In the genomic region with DNA sequence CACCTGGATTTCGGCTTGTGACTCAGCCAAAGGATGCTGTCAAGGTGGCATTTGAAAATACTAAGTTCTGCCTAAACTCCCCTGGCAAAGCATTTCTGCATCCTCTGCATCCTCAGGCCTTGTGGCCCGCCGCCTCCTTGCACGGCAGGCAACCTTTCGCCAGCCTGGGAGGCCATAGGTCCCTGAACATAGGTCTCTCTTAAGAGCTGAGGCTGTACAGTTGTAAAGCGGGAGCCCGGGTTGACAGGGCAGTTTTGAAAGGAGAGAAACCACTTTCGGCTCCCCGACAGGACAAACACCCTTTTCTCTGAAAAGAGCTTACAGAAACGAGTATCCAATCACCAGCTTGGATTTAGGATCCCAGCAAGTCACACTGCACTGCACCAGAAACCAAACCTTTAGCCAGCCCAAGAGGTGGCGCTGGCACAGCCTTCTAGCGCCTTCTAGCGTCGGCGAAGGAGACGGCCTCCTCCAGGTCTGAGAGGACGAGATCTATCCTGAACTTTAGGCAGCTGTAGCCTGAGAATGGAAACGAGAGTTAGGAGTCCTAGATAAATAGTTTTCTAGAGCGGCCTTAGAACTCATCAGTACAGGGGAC, we compare ENCODE assay signal across 9 mouse cellular contexts. TPM values are rescaled to one million over a fixed set of nuclear protein-coding genes. Genes with fewer than 3 reads are reported as not detected.
A peak's percentile ranks its signal among the peaks of the same experiment; 100 is the strongest.
DNase-seq lines count a peak whose midpoint lies in the region; ATAC-seq and TF ChIP-seq lines count a peak whose summit lies in the region.
"Had no signal": no experiment of that assay in that cellular context is flagged by ENCODE, and none has a peak within 500 bp of the region (broad histone marks: within the 10 kb centered on the region; RNA-seq: fewer than 3 reads in every experiment).

No protein-coding gene starts in this region.

- peak; percentile 92 for TF ChIP-seq CTCF in E14TG2a.4 (conservative IDR thresholded peaks at IDR 0.05; ENCODE audit: low read length)

- peak; percentile 84 for ATAC-seq in erythroid progenitor cell, adult 5-6 weeks (replicated peaks; ENCODE audit: low FRiP score, poor library complexity, severe bottlenecking)
- ATAC-seq in heart, embryonic 15.5 days (replicated peaks; ENCODE audit: insufficient number of reproducible peaks, insufficient read depth, low FRiP score, low read depth) = peak; percentile 72
- ATAC-seq in liver, embryonic 11.5 days (replicated peaks; ENCODE audit: low FRiP score) = peak; percentile 86
- peak; percentile 77; the same call in 1 of the 2 replicates for ATAC-seq in stomach, embryonic 15.5 days (ENCODE audit: insufficient read depth, low FRiP score, low read depth)

- H3K4me2 ChIP-seq in heart, embryonic 15.5 days = peak overlapping the region; percentile 42
- peak overlapping the region; percentile 44 for H3K4me2 ChIP-seq in liver, embryonic 11.5 days
- peak overlapping the region; percentile 44 for H3K4me2 ChIP-seq in stomach, embryonic 15.5 days

- H3K9ac ChIP-seq in heart, embryonic 15.5 days = no peak overlapping the region
- H3K9ac ChIP-seq in liver, embryonic 11.5 days (ENCODE audit: low read depth, low read length) = no peak overlapping the region
- H3K9ac ChIP-seq in stomach, embryonic 15.5 days = no peak overlapping the region

- no peak overlapping the region for H3K27ac ChIP-seq in heart, embryonic 15.5 days
- no peak overlapping the region for H3K27ac ChIP-seq in liver, embryonic 11.5 days (ENCODE audit: low read depth, low read length)
- H3K27ac ChIP-seq in stomach, embryonic 15.5 days = no peak overlapping the region
- H3K27ac ChIP-seq: macrophage had no signal

- H3K4me1 ChIP-seq in E14TG2a.4 (replicated peaks; ENCODE audit: low read depth, low read length) = peaks cover 25% of the 10 kb centered on the region
- H3K4me1 ChIP-seq in heart, embryonic 15.5 days (replicated peaks) = no peaks in the 10 kb centered on the region
- no peaks in the 10 kb centered on the region; the same call in 1 of the 2 replicates for H3K4me1 ChIP-seq in liver, embryonic 11.5 days (replicated peaks; ENCODE audit: control insufficient read depth, insufficient read depth, low read length)
- H3K4me1 ChIP-seq in stomach, embryonic 15.5 days = no peaks in the 10 kb centered on the region

- peaks cover 5% of the 10 kb centered on the region; the same call in 1 of the 2 replicates for H3K9me3 ChIP-seq in E14TG2a.4 (ENCODE audit: low read length)
- no peaks in the 10 kb centered on the region for H3K9me3 ChIP-seq in heart, embryonic 15.5 days (replicated peaks)
- H3K9me3 ChIP-seq in liver, embryonic 11.5 days (ENCODE audit: control insufficient read depth, low read length) = no peaks in the 10 kb centered on the region
- no peaks in the 10 kb centered on the region for H3K9me3 ChIP-seq in stomach, embryonic 15.5 days

- 16% methylated on average over 19 of the region's 19 CpGs for WGBS in heart, embryonic 15.5 days
- 21% methylated on average over 19 of the region's 19 CpGs for WGBS in liver, embryonic 11.5 days
- WGBS in stomach, embryonic 15.5 days = 15% methylated on average over 19 of the region's 19 CpGs

- peak overlapping the region; percentile 50 for H3K4me3 ChIP-seq in E14TG2a.4 (replicated peaks; ENCODE audit: low read length)
- H3K4me3 ChIP-seq in heart, embryonic 15.5 days = peak overlapping the region; percentile 22
- H3K4me3 ChIP-seq in liver, embryonic 11.5 days (ENCODE audit: low read depth, low read length) = no peak overlapping the region
- H3K4me3 ChIP-seq in stomach, embryonic 15.5 days (replicated peaks) = no peak overlapping the region; the same call in 1 of the 2 replicates

- H3K36me3 ChIP-seq in E14TG2a.4 (ENCODE audit: insufficient read depth, low read length) = no peaks in the 10 kb centered on the region
- no peaks in the 10 kb centered on the region for H3K36me3 ChIP-seq in heart, embryonic 15.5 days
- H3K36me3 ChIP-seq in liver, embryonic 11.5 days (ENCODE audit: control insufficient read depth, insufficient read depth, low read length) = no peaks in the 10 kb centered on the region
- no peaks in the 10 kb centered on the region for H3K36me3 ChIP-seq in stomach, embryonic 15.5 days

- H3K27me3 ChIP-seq in E14TG2a.4 (ENCODE audit: insufficient read depth, low read length) = peaks cover 5% of the 10 kb centered on the region; the same call in 1 of the 2 replicates
- H3K27me3 ChIP-seq in heart, embryonic 15.5 days = no peaks in the 10 kb centered on the region
- no peaks in the 10 kb centered on the region for H3K27me3 ChIP-seq in liver, embryonic 11.5 days (replicated peaks; ENCODE audit: control insufficient read depth, insufficient read depth, low read length)
- H3K27me3 ChIP-seq in stomach, embryonic 15.5 days (replicated peaks) = no peaks in the 10 kb centered on the region

- peak; percentile 60 for DNase-seq in brain, embryonic 18.5 days (ENCODE audit: low read depth, low spot score)
- DNase-seq in kidney, postnatal 10 days = peak; percentile 84
- peak; percentile 58 for DNase-seq in liver, embryonic 11.5 days (ENCODE audit: low spot score)
- DNase-seq in naive thymus-derived CD4-positive, alpha-beta T cell, adult 2 months (ENCODE audit: low read depth) = peak; percentile 86

RNA-seq across cellular contexts. Expression of a gene that starts 50.2 kb away (rescaled TPM):
- 223 and 278 TPM in 2 replicates for total RNA-seq in erythroid progenitor cell, adult 5-6 weeks (2015; ENCODE audit: low replicate concordance)
- 504 and 624 TPM in 2 replicates for total RNA-seq in erythroid progenitor cell, adult 5-6 weeks (2017; ENCODE audit: low replicate concordance)
- 332 and 350 TPM in 2 replicates for polyA plus RNA-seq in heart, embryonic 15.5 days (2015; fragmentation: Nextera tagmentation; extraction: Ambion mirVana)
- 423 and 425 TPM in 2 replicates for polyA plus RNA-seq in liver, embryonic 11.5 days (2014; fragmentation: Nextera tagmentation; extraction: Ambion mirVana)
- polyA plus RNA-seq in stomach, embryonic 15.5 days (2015; fragmentation: Nextera tagmentation; extraction: Ambion mirVana) = 586 and 630 TPM in 2 replicates

Comparison
In these comparisons a context has a peak if more than half of its experiments do, and no peak if none do; other contexts are left out.
1. H3K4me3 ChIP-seq: peak in E14TG2a.4 (single experiment) and heart, embryonic 15.5 days (single experiment); none in liver, embryonic 11.5 days (single experiment) and stomach, embryonic 15.5 days (single experiment).
2. Peak in every context shown above with its lines, with median percentiles within 50 percentile points of each other: DNase-seq, ATAC-seq and H3K4me2 ChIP-seq.